In genomic region chr13:56765284-56766032, GRCm38 (mm10) we compare ENCODE assay signal across 11 mouse cellular contexts. TPM values are rescaled to one million over a fixed set of nuclear protein-coding genes. Genes with fewer than 3 reads are reported as not detected.
DNase-seq lines count a peak whose midpoint lies in the region; ATAC-seq and TF ChIP-seq lines count a peak whose summit lies in the region.
"Had no signal": no experiment of that assay in that cellular context is flagged by ENCODE, and none has a peak within 500 bp of the region (broad histone marks: within the 10 kb centered on the region; RNA-seq: fewer than 3 reads in every experiment).

No protein-coding gene starts in this region.

- H3K4me3 ChIP-seq in heart, embryonic 15.5 days, result peak overlapping the region; percentile 31
- no peak overlapping the region for H3K4me3 ChIP-seq in hindbrain, embryonic 12.5 days
- H3K4me3 ChIP-seq in lung, postnatal 0 days (ENCODE audit: low read depth, low read length), result peak overlapping the region; percentile 10; the same call in 1 of the 2 replicates
- H3K4me3 ChIP-seq in forebrain, postnatal 0 days (ENCODE audit: low read depth, low read length), result no peak overlapping the region

- peaks cover 21% of the 10 kb centered on the region for H3K4me1 ChIP-seq in heart, embryonic 15.5 days (replicated peaks)
- peaks cover 46% of the 10 kb centered on the region for H3K4me1 ChIP-seq in hindbrain, embryonic 12.5 days
- 0 out of 2 replicates have a peak, but pooled peaks cover 4% of the 10 kb centered on the region for H3K4me1 ChIP-seq in lung, postnatal 0 days (ENCODE audit: insufficient read depth, low read depth, low read length)
- peaks cover 6% of the 10 kb centered on the region; the same call in 1 of the 2 replicates for H3K4me1 ChIP-seq in forebrain, postnatal 0 days (ENCODE audit: insufficient read depth)

- H3K27ac ChIP-seq in heart, embryonic 15.5 days, result no peak overlapping the region
- H3K27ac ChIP-seq in hindbrain, embryonic 12.5 days, result no peak overlapping the region
- H3K27ac ChIP-seq in lung, postnatal 0 days (ENCODE audit: low read length), result no peak overlapping the region; the same call in 1 of the 2 replicates
- no peak overlapping the region for H3K27ac ChIP-seq in forebrain, postnatal 0 days (ENCODE audit: low read depth, low read length)

- DNase-seq in heart, adult 9 months (ENCODE audit: low spot score in 2 of 2), result no peak
- DNase-seq in MN1 (ENCODE audit: low spot score), result peak; percentile 34
- DNase-seq in lung, postnatal 0 days (ENCODE audit: low spot score), result peak; percentile 58
- no peak for DNase-seq in spleen, adult 18-20 months
- DNase-seq in urinary bladder, adult 2 months (ENCODE audit: low spot score), result no peak
- no peak for DNase-seq in forebrain, postnatal 0 days
- DNase-seq: cerebellum, postnatal 10 days; thymus, postnatal 36 days had no signal

- no peak for TF ChIP-seq CTCF in lung, postnatal 0 days (IDR thresholded peaks at IDR 0.05)
- no peak for TF ChIP-seq CTCF in forebrain, postnatal 0 days (IDR thresholded peaks at IDR 0.05; ENCODE audit: low read depth)

- no peaks in the 10 kb centered on the region for H3K9me3 ChIP-seq in heart, embryonic 15.5 days (replicated peaks)
- no peaks in the 10 kb centered on the region for H3K9me3 ChIP-seq in hindbrain, embryonic 12.5 days (replicated peaks)
- H3K9me3 ChIP-seq in lung, postnatal 0 days (ENCODE audit: low read length), result no peaks in the 10 kb centered on the region
- no peaks in the 10 kb centered on the region for H3K9me3 ChIP-seq in forebrain, postnatal 0 days (ENCODE audit: low read length)

- no peak overlapping the region for H3K9ac ChIP-seq in heart, embryonic 15.5 days
- H3K9ac ChIP-seq in hindbrain, embryonic 12.5 days, result no peak overlapping the region
- H3K9ac ChIP-seq in lung, postnatal 0 days (replicated peaks; ENCODE audit: low read depth), result no peak overlapping the region
- H3K9ac ChIP-seq in forebrain, postnatal 0 days, result no peak overlapping the region

- H3K4me2 ChIP-seq in heart, embryonic 15.5 days, result peak overlapping the region; percentile 58
- peak overlapping the region; percentile 19 for H3K4me2 ChIP-seq in hindbrain, embryonic 12.5 days (replicated peaks)
- H3K4me2 ChIP-seq in lung, postnatal 0 days (replicated peaks; ENCODE audit: low read depth, low read length), result peak overlapping the region; percentile 52
- H3K4me2 ChIP-seq in forebrain, postnatal 0 days (ENCODE audit: low read depth), result no peak overlapping the region

- WGBS in heart, embryonic 15.5 days, result 24% methylated on average over 25 of the region's 25 CpGs
- 54% methylated on average over 25 of the region's 25 CpGs for WGBS in hindbrain, embryonic 12.5 days
- 17% methylated on average over 25 of the region's 25 CpGs for WGBS in lung, postnatal 0 days
- WGBS in forebrain, postnatal 0 days, result 63% methylated on average over 25 of the region's 25 CpGs

- ATAC-seq in heart, embryonic 15.5 days (replicated peaks; ENCODE audit: insufficient number of reproducible peaks, insufficient read depth, low FRiP score, low read depth), result no peak
- no peak for ATAC-seq in hindbrain, embryonic 12.5 days (ENCODE audit: low FRiP score)
- peak; percentile 78 for ATAC-seq in lung, postnatal 0 days
- no peak for ATAC-seq in forebrain, postnatal 0 days

- peaks cover 23% of the 10 kb centered on the region; the same call in 1 of the 2 replicates for H3K27me3 ChIP-seq in heart, embryonic 15.5 days
- H3K27me3 ChIP-seq in hindbrain, embryonic 12.5 days, result peaks cover 7% of the 10 kb centered on the region
- H3K27me3 ChIP-seq in lung, postnatal 0 days (replicated peaks; ENCODE audit: insufficient read depth, low read length), result no peaks in the 10 kb centered on the region
- H3K27me3 ChIP-seq in forebrain, postnatal 0 days (ENCODE audit: insufficient read depth, low read length), result no peaks in the 10 kb centered on the region

- no peaks in the 10 kb centered on the region for H3K36me3 ChIP-seq in heart, embryonic 15.5 days
- no peaks in the 10 kb centered on the region for H3K36me3 ChIP-seq in hindbrain, embryonic 12.5 days
- H3K36me3 ChIP-seq in lung, postnatal 0 days (ENCODE audit: insufficient read depth, low read length), result no peaks in the 10 kb centered on the region
- H3K36me3 ChIP-seq in forebrain, postnatal 0 days (ENCODE audit: insufficient read depth), result no peaks in the 10 kb centered on the region

- TF ChIP-seq EP300 in lung, postnatal 0 days (IDR thresholded peaks at IDR 0.05), result no peak

RNA-seq across cellular contexts. Expression of gene Gm45623, which starts 11.8 kb away (rescaled TPM):
- 0.24 TPM in 1 of 2 replicates, not detected in the other for polyA plus RNA-seq in heart, embryonic 15.5 days (2015; fragmentation: Nextera tagmentation; extraction: Ambion mirVana)
- polyA plus RNA-seq in hindbrain, embryonic 12.5 days (2016; fragmentation: Nextera tagmentation; extraction: Ambion mirVana), result 0.21 TPM in 1 of 2 replicates, not detected in the other
- polyA plus RNA-seq in lung, postnatal 0 days (2015; fragmentation: Nextera tagmentation; extraction: Ambion mirVana), result 0.44 and 0.55 TPM in 2 replicates
- polyA plus RNA-seq in urinary bladder, adult 2 months (2012; rRNA removed), result not detected in 2 replicates
- 8.8 and 9.8 TPM in 2 replicates for total RNA-seq in forebrain, postnatal 0 days (2014; rRNA removed)
- 1.7 and 3.4 TPM in 2 replicates for polyA plus RNA-seq in forebrain, postnatal 0 days (2015; fragmentation: Nextera tagmentation; extraction: Ambion mirVana)
- total RNA-seq: ES-E14 had no signal

Comparison
In these comparisons a context has a peak if more than half of its experiments do, and no peak if none do; other contexts are left out.
1. H3K4me3 ChIP-seq: peak in heart, embryonic 15.5 days (single experiment) and lung, postnatal 0 days (single experiment); none in hindbrain, embryonic 12.5 days (single experiment) and forebrain, postnatal 0 days (single experiment).
2. DNase-seq: peak in MN1 (single experiment) and lung, postnatal 0 days (single experiment); none in heart, adult 9 months (0 of 2), spleen, adult 18-20 months (0 of 2), urinary bladder, adult 2 months (single experiment) and forebrain, postnatal 0 days (single experiment).